Mouse (Mus musculus) C2C12 (cell line): Measurements from ENCODE around the gene Vgll4. TPM values are rescaled to one million over a fixed set of nuclear protein-coding genes. Genes with fewer than 3 reads are reported as not detected.

Experiments
- H3K27me3 ChIP-seq: one replicate; pipeline ENCODE4 v1.6.1; 2011; ENCODE audit not compliant: control insufficient read depth, insufficient read depth, insufficient read length
- H3K36me3 ChIP-seq: one replicate; pipeline ENCODE4 v1.6.1; 2011; ENCODE audit not compliant: control insufficient read depth, insufficient read depth
- H3K4me3 ChIP-seq: one replicate; pipeline ENCODE4 v1.5.1; 2011; ENCODE audit warnings: mild to moderate bottlenecking, control low read depth; ENCODE audit not compliant: poor library complexity, insufficient read depth, severe bottlenecking
- H3K79me2 ChIP-seq: one replicate; pipeline ENCODE4 v1.6.1; 2011; ENCODE audit not compliant: control insufficient read depth, insufficient read depth
- H3K79me3 ChIP-seq: one replicate; pipeline ENCODE4 v1.6.1; 2011; ENCODE audit warnings: low read depth, control low read depth
- H3ac ChIP-seq: one replicate; pipeline ENCODE3; 2011; ENCODE audit warnings: low read depth; ENCODE audit not compliant: control insufficient read depth, insufficient read length
- CEBPB ChIP-seq: IDR thresholded peaks from one replicate; pipeline ENCODE4 v1.6.1; 2011; ENCODE audit warnings: low read depth, mild to moderate bottlenecking, control low read depth, moderate library complexity
- CTCF ChIP-seq: IDR thresholded peaks from one replicate; pipeline ENCODE4 v1.5.1; 2011; ENCODE audit not compliant: control insufficient read depth, insufficient read depth, insufficient read length
- FOSL1 ChIP-seq: IDR thresholded peaks from one replicate; pipeline ENCODE4 v1.8.0; 2011; ENCODE audit warnings: mild to moderate bottlenecking, low read length; ENCODE audit not compliant: poor library complexity, insufficient read depth, severe bottlenecking
- MAX ChIP-seq: IDR thresholded peaks from one replicate; pipeline ENCODE4 v1.6.1; 2011; ENCODE audit warnings: mild to moderate bottlenecking, control low read depth
- MYOD1 ChIP-seq: IDR thresholded peaks from one replicate; pipeline ENCODE4 v1.6.1; 2011; ENCODE audit warnings: low read depth; ENCODE audit not compliant: control insufficient read depth, insufficient read length
- MYOG ChIP-seq: IDR thresholded peaks from one replicate; pipeline ENCODE4 v1.6.1; 2011; ENCODE audit not compliant: control insufficient read depth, insufficient read length; ENCODE audit errors: extremely low read depth
- USF1 ChIP-seq: IDR thresholded peaks from one replicate; pipeline ENCODE4 v1.6.1; 2011; ENCODE audit warnings: low read depth, mild to moderate bottlenecking, control low read depth, moderate library complexity
- polyA plus RNA-seq: library from polyadenylated mRNA; unstranded; fragments of >200 nt; fragmentation: generic; extraction: Trizol; gene quantifications from one replicate; pipeline ENCODE4 v1.2.1, GENCODE M21; 2012; ENCODE audit warnings: missing spikeins

Vgll4 gene
- polyA plus RNA-seq, 1 experiment, result 30.7 TPM

- H3K36me3 ChIP-seq, result no peaks in the 10 kb centered on the region
- TF ChIP-seq FOSL1 (no peak), MYOD1 (no peak), CEBPB (no peak), USF1 (no peak), MAX (no peak)
- H3ac ChIP-seq, result no peak overlapping the region
- H3K4me3 ChIP-seq, result no peak overlapping the region
- no peaks in the 10 kb centered on the region for H3K79me3 ChIP-seq
- H3K27me3 ChIP-seq, result peaks cover 20% of the 10 kb centered on the region
- H3K79me2 ChIP-seq, result no peaks in the 10 kb centered on the region
Observed at GRCm38 (mm10) chr6:114970895-114971294, 1.1 kb upstream of the Vgll4 start.

- no peak for TF ChIP-seq MYOD1
- no peak for TF ChIP-seq FOSL1
- TF ChIP-seq CEBPB, result no peak
- no peak for TF ChIP-seq CTCF
- TF ChIP-seq USF1, result no peak
- no peak for TF ChIP-seq MAX
- TF ChIP-seq MYOG, result no peak
- Histone ChIP-seq H3K27me3 (peaks cover 20% of the 10 kb centered on the region), H3K4me3 (no peak overlapping the region), H3K79me2 (no peaks in the 10 kb centered on the region), H3ac (no peak overlapping the region), H3K79me3 (no peaks in the 10 kb centered on the region), H3K36me3 (no peaks in the 10 kb centered on the region)
Observed at GRCm38 (mm10) chr6:114970386-114970785, 592 bp upstream of the Vgll4 start.

GRCm38 (mm10) chr6:114968361-114969212 lies 1.2 kb downstream of the Vgll4 start:
- no peaks in the 10 kb centered on the region for H3K36me3 ChIP-seq
- H3ac ChIP-seq, result peak overlapping the region; percentile 61
- no peaks in the 10 kb centered on the region for H3K79me3 ChIP-seq
- H3K27me3 ChIP-seq, result peaks cover 17% of the 10 kb centered on the region
- TF ChIP-seq CTCF (no peak), MAX (peak; percentile 11), FOSL1 (no peak), CEBPB (no peak), USF1 (no peak), MYOD1 (no peak), MYOG (no peak)
- H3K79me2 ChIP-seq, result no peaks in the 10 kb centered on the region
- peak overlapping the region; percentile 21 for H3K4me3 ChIP-seq

- TF ChIP-seq CEBPB (no peak), MYOG (no peak), MAX (no peak), CTCF (no peak), USF1 (no peak), FOSL1 (no peak), MYOD1 (no peak)
- Histone ChIP-seq H3K79me3 (no peaks in the 10 kb centered on the region), H3K27me3 (peaks cover 13% of the 10 kb centered on the region), H3K36me3 (no peaks in the 10 kb centered on the region), H3K79me2 (no peaks in the 10 kb centered on the region), H3K4me3 (no peak overlapping the region), H3ac (no peak overlapping the region)
Observed at GRCm38 (mm10) chr6:114967623-114968022, 2.2 kb downstream of the Vgll4 start.

- TF ChIP-seq MYOG (no peak), MAX (no peak)
- peaks cover 11% of the 10 kb centered on the region for H3K27me3 ChIP-seq
- H3K79me2 ChIP-seq, result no peaks in the 10 kb centered on the region
- no peaks in the 10 kb centered on the region for H3K79me3 ChIP-seq
- H3K36me3 ChIP-seq, result no peaks in the 10 kb centered on the region
- H3K4me3 ChIP-seq, result no peak overlapping the region
- no peak overlapping the region for H3ac ChIP-seq
Observed at GRCm38 (mm10) chr6:114966396-114967154, 3.2 kb downstream of the Vgll4 start.

GRCm38 (mm10) chr6:114965802-114966201 lies 4.0 kb downstream of the Vgll4 start:
- Histone ChIP-seq H3K79me3 (no peaks in the 10 kb centered on the region), H3K4me3 (no peak overlapping the region), H3ac (no peak overlapping the region), H3K36me3 (no peaks in the 10 kb centered on the region), H3K27me3 (peaks cover 11% of the 10 kb centered on the region), H3K79me2 (no peaks in the 10 kb centered on the region)
- no peak for TF ChIP-seq MAX
- TF ChIP-seq MYOG, result no peak
